Mouse (Mus musculus) embryonic facial prominence, embryonic 10.5 days (tissue): ENCODE data around the gene Zfp13. TPM values are rescaled to one million over a fixed set of nuclear protein-coding genes. Genes with fewer than 3 reads are reported as not detected.
"Not testable (repeated sequence)": the region's sequence is repeated elsewhere in the genome, so short reads cannot be mapped to it uniquely, and the experiment has no call there.

Experiments used
- DNase-seq: peaks from one replicate; pipeline ENCODE4 v3.0.0-alpha.2; 2017; ENCODE audit warnings: low spot score
- H3K27ac ChIP-seq: fragments of 300-500 bp; sonication (generic); replicated peaks from 2 replicates; pipeline ENCODE4 v1.5.1; 2016; ENCODE audit warnings: mild to moderate bottlenecking
- H3K27me3 ChIP-seq: fragments of 300-500 bp; sonication (generic); replicated peaks from 2 replicates; pipeline ENCODE4 v1.6.1; 2016; ENCODE audit warnings: low read depth, mild to moderate bottlenecking; ENCODE audit not compliant: poor library complexity, severe bottlenecking
- H3K36me3 ChIP-seq: fragments of 300-500 bp; sonication (generic); replicated peaks from 2 replicates; pipeline ENCODE4 v1.6.1; 2016; ENCODE audit warnings: mild to moderate bottlenecking, moderate library complexity
- H3K4me1 ChIP-seq: fragments of 300-500 bp; sonication (generic); 2 replicates; pipeline ENCODE4 v1.6.1; 2016
- H3K4me3 ChIP-seq: fragments of 300-500 bp; sonication (generic); 2 replicates; pipeline ENCODE4 v1.5.1; 2016; ENCODE audit warnings: mild to moderate bottlenecking, moderate library complexity
- H3K9me3 ChIP-seq: fragments of 300-500 bp; sonication (generic); 2 replicates; pipeline ENCODE4 v1.6.1; 2016; ENCODE audit warnings: mild to moderate bottlenecking
- WGBS: fragments of 180-500 bp; shearing (Covaris S2); methylation state at CpG from one replicate; pipeline ENCODE4 v1.1.7; 2016; 5-methylcytosine and 5-hydroxymethylcytosine counted together
- polyA plus RNA-seq: library from polyadenylated mRNA; unstranded; fragments of >200 nt; fragmentation: Nextera tagmentation; extraction: Ambion mirVana; gene quantifications from 2 replicates; pipeline ENCODE4 v1.2.1, GENCODE M21; 2016

The Zfp13 gene
- polyA plus RNA-seq, 1 experiment from 2014 or later = 24.4 TPM

DNA sequence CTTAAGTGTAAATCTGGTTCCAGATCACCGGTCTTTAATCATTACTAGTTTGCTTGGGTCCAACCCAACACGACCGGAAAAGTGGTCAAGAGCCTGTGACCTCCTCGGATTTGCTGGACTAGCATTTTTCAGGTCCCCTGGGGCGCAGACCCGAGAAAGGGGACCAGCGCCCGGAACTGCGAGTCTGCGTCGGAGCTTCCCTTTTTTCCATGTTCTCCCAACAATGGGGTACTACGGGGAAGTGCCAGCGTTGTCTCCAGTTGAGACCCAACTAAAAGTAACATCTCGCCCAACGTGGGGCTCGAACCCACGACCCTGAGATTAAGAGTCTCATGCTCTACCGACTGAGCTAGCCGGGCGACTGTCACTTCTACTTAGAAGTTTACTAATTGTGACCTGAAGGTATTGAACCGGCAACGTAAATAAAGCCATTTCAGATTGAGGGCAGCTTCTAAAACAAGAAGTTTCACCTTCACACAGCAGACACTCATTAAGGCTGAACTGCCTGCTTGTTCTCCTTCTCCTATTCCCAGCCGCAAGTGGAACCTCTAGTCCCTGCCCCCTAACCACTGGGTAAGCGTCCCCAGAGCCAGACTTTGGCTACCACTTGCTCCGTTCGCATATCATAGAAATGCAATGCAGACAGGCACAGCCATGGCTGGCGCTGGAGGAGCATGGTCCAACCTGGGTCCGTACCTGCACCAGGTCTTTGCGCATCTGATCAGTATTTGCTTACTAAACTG, 64.1 kb downstream of the Zfp13 start:
- peak; percentile 64 for DNase-seq

DNA sequence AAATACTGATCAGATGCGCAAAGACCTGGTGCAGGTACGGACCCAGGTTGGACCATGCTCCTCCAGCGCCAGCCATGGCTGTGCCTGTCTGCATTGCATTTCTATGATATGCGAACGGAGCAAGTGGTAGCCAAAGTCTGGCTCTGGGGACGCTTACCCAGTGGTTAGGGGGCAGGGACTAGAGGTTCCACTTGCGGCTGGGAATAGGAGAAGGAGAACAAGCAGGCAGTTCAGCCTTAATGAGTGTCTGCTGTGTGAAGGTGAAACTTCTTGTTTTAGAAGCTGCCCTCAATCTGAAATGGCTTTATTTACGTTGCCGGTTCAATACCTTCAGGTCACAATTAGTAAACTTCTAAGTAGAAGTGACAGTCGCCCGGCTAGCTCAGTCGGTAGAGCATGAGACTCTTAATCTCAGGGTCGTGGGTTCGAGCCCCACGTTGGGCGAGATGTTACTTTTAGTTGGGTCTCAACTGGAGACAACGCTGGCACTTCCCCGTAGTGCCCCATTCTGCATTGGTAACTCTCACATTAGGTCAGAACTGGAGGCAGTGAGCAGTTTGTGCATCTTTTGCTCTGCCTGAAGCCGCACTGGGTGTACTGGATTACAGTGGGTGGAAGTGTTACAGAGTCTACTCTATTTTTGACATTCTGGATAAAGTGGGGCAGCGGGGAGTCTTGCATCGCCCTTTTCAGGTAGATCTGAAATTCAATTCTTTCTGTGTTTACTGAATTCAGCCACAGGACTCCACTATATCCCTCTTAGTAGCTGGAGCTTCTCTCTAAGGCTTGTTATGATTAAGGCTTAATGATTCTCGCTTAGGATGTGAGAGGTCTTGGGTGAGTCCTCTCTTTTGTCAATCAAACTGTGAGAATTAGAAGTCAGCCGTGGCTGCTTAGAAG, 65.4 kb downstream of the Zfp13 start:
- H3K9me3 ChIP-seq, H3K36me3 ChIP-seq, H3K27ac ChIP-seq: not testable (repeated sequence)
- Histone ChIP-seq H3K4me1 (peaks cover 14% of the 10 kb centered on the region), H3K27me3 (peaks cover 34% of the 10 kb centered on the region), H3K4me3 (peak overlapping the region; percentile 29; the same call in 1 of the 2 replicates)
- 5% methylated on average over 11 of the region's 23 CpGs for WGBS
- peak; percentile 18 for DNase-seq

More for the DNA sequence above, 64.1 kb downstream of the Zfp13 start:
- H3K27ac ChIP-seq, H3K36me3 ChIP-seq, H3K9me3 ChIP-seq: not testable (repeated sequence)
- peaks cover 48% of the 10 kb centered on the region for H3K27me3 ChIP-seq
- peak overlapping the region; percentile 40 for H3K4me3 ChIP-seq
- WGBS = 1% methylated on average over 18 of the region's 29 CpGs
- peaks cover 17% of the 10 kb centered on the region for H3K4me1 ChIP-seq

DNA sequence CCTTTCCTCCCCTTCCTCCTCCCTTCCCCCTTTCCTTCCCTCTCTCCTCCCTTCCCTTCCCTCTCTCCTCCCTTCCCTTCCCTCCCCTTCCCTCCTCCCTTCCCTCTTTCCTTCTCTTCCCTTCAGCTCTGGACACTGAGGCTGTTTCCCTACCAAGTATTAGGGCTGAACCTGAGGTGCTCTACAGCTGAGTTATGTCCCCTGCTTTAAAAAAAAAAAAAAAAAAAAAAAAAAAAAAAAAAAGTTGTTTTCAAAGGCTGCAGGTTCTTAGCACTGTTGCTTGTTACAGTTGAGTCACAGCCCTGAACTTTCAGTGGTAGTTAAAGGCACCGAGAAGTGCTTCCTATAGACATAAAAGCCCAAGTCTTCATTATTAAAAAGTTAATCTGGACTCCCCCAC, 67.9 kb downstream of the Zfp13 start:
- 25% methylated on average over 1 of the region's 1 CpGs for WGBS
- not testable (repeated sequence) for H3K9me3 ChIP-seq, DNase-seq, H3K36me3 ChIP-seq, H3K27ac ChIP-seq, H3K4me1 ChIP-seq, H3K4me3 ChIP-seq
- H3K27me3 ChIP-seq = peaks cover 12% of the 10 kb centered on the region

Other genes with a start within 250 kb of the Zfp13 start
- not detected in 2 replicates for gene Vmn2r116, start 214.9 kb downstream of the Zfp13 start, polyA plus RNA-seq
- gene Vmn2r117, start 119.8 kb downstream of the Zfp13 start, polyA plus RNA-seq = not detected in 2 replicates
- 27.2 and 31.0 TPM in 2 replicates for gene Zfp213, start 35.2 kb downstream of the Zfp13 start, polyA plus RNA-seq
- 0.71 and 1.0 TPM in 2 replicates for gene Zscan10, start 1.4 kb upstream of the Zfp13 start, polyA plus RNA-seq
- gene Mmp25, start 45.8 kb upstream of the Zfp13 start, polyA plus RNA-seq = 0.68 and 0.69 TPM in 2 replicates
- gene Bicdl2, start 61.0 kb upstream of the Zfp13 start, polyA plus RNA-seq = 0.85 and 1.2 TPM in 2 replicates
- 30.4 and 39.7 TPM in 2 replicates for gene Hcfc1r1, start 74.1 kb upstream of the Zfp13 start, polyA plus RNA-seq
- 70.9 and 72.2 TPM in 2 replicates for gene Thoc6, start 74.4 kb upstream of the Zfp13 start, polyA plus RNA-seq
- 4.6 and 6.4 TPM in 2 replicates for gene Tnfrsf12a, start 78.0 kb upstream of the Zfp13 start, polyA plus RNA-seq
- gene Cldn6, start 79.8 kb upstream of the Zfp13 start, polyA plus RNA-seq = 77.2 and 81.3 TPM in 2 replicates
- 10.5 and 13.5 TPM in 2 replicates for gene Cldn9, start 84.5 kb upstream of the Zfp13 start, polyA plus RNA-seq
- 0.05 TPM in 1 of 2 replicates, not detected in the other for gene 1520401A03Rik, start 123.3 kb upstream of the Zfp13 start, polyA plus RNA-seq
- 61.6 and 62.0 TPM in 2 replicates for gene Pkmyt1, start 126.8 kb upstream of the Zfp13 start, polyA plus RNA-seq
- 12.6 and 14.1 TPM in 2 replicates for gene Paqr4, start 141.4 kb upstream of the Zfp13 start, polyA plus RNA-seq
- 8.3 and 9.6 TPM in 2 replicates for gene Kremen2, start 146.3 kb upstream of the Zfp13 start, polyA plus RNA-seq
- gene Flywch1, start 172.1 kb upstream of the Zfp13 start, polyA plus RNA-seq = 168 and 178 TPM in 2 replicates
- gene Flywch2, start 186.6 kb upstream of the Zfp13 start, polyA plus RNA-seq = 35.4 and 41.3 TPM in 2 replicates
- gene Srrm2, start 191.0 kb upstream of the Zfp13 start, polyA plus RNA-seq = 511 and 516 TPM in 2 replicates
- 1,075 and 1,103 TPM in 2 replicates for gene Elob, start 229.6 kb upstream of the Zfp13 start, polyA plus RNA-seq
- 0.21 TPM in 1 of 2 replicates, not detected in the other for gene Prss33, start 236.6 kb upstream of the Zfp13 start, polyA plus RNA-seq
- 0.45 TPM in 1 of 2 replicates, not detected in the other for gene Prss32, start 244.4 kb upstream of the Zfp13 start, polyA plus RNA-seq
- 3.2 and 3.6 TPM in 2 replicates for gene Prss41, start 244.7 kb upstream of the Zfp13 start, polyA plus RNA-seq